Mouse (Mus musculus): ENCODE measurements at regions not wholly inside any gene's neighbourhood (a gene's known extent, or its start where the extent isn't known, plus 50 kb on each side); places are given as distances from the start of the nearest gene placed in this dataset.

DNA sequence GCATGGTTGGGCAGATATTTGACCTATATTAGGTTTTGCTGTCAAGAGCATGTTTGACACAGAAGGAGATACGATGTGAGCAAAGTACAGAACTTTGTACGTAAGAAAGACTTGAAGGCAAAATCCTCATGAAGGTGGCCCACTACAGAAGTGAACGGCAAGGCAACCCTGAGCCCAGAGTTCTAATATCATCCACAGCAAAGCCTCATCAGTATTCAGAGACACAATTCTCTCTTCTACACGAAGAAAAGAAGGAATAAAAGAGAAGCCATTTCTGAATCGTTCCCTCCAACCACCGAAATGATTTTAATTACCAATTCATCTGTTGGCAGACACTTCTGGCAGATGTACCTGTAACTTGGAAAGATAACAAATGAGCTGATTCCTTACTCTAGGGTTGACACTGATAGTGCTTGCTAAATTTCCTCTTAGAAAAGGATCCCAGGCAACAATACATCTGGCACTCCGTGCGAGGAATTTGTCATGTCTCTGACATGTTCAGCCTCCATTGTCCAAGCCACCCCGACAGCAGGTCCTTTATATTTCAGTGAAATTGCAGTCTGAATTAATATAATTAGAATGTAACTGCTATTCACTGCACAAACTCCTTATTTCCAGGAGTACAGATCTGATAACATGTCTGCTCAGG lies 130.3 kb downstream of the Btg1 start:
- no peaks in the 10 kb centered on the region for H3K27me3 ChIP-seq (ENCODE audit: control insufficient read depth, insufficient read depth, low read length)
- WGBS: 53% methylated on average over 9 of the region's 9 CpGs
- H3K4me1 ChIP-seq (ENCODE audit: control insufficient read depth, insufficient read depth, low read length): peaks cover 14% of the 10 kb centered on the region
- TF ChIP-seq CTCF (IDR thresholded peaks at IDR 0.05; ENCODE audit: borderline replicate concordance, insufficient read depth, low read depth, low read length) (no peak), POLR2A (IDR thresholded peaks at IDR 0.05; ENCODE audit: borderline replicate concordance, insufficient read depth, low read length) (no peak)
- DNase-seq: no peak
- no peak overlapping the region for H3K27ac ChIP-seq (ENCODE audit: insufficient read depth, low read length)
- H3K4me3 ChIP-seq (replicated peaks; ENCODE audit: insufficient read depth, low read depth, low read length): no peak overlapping the region

DNA sequence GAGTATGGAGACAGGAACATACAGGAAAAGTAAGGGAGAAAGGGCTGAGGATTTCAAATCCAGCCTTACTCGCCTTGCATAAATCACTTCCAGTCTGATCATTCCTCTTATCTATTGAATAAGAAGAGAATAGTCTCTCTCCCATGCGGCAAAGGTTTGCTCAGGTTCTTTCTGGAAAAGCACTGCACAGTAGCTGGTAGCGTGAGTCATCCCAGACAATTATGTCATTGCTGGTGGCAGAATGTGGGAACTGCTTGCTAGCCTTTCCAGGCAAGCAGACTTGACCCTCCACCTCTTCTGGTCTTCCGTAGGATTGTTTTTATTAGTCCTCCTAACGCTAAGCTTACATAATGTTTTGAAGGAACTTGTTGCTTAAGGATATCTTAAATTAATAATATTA lies 134.1 kb downstream of the Btg1 start:
- 33% methylated on average over 5 of the region's 5 CpGs for WGBS
- TF ChIP-seq POLR2A (IDR thresholded peaks at IDR 0.05; ENCODE audit: borderline replicate concordance, insufficient read depth, low read length): no peak
- TF ChIP-seq CTCF (IDR thresholded peaks at IDR 0.05; ENCODE audit: borderline replicate concordance, insufficient read depth, low read depth, low read length): no peak
- Histone ChIP-seq H3K27ac (ENCODE audit: insufficient read depth, low read length) (no peak overlapping the region; the same call in 1 of the 2 replicates), H3K27me3 (ENCODE audit: control insufficient read depth, insufficient read depth, low read length) (no peaks in the 10 kb centered on the region), H3K4me1 (ENCODE audit: control insufficient read depth, insufficient read depth, low read length) (peaks cover 12% of the 10 kb centered on the region), H3K4me3 (replicated peaks; ENCODE audit: insufficient read depth, low read depth, low read length) (no peak overlapping the region)
- DNase-seq: peak; percentile 60 to 83

DNA sequence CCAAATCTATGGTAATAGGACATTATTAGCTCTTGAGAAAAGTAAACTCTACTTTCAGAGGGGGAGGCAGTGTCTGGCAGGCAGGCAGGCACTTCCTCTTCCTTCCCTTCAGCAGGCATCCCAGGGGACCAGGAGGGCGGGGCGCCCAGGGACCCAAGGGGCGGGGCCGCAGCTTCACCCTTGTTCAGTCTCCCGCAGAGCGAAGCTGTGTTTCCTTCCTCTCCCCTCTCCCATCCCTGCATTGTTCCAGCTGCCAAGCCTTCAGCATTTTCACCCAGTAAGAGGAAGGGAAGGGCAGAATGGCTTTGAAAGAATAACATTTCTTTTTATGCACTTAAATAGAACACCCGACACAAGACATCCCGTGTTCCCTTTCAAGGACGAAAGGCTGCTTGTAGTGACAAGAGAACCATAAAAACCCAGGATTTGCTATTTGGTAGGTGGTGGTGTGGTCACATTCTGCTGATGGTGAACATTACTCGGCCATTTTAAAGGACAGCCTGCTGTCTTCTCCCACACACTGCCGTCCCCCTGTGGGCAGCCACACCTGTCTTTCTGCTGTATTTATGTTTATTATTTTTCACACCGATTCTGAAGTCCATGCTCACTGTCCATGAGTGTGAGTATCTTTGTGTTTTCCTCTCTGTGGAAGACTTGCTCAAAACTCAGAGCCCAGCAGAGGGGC lies 134.9 kb downstream of the Btg1 start:
- peaks cover 12% of the 10 kb centered on the region for H3K4me1 ChIP-seq (ENCODE audit: control insufficient read depth, insufficient read depth, low read length)
- peak; percentile 62 to 66 for DNase-seq
- no peaks in the 10 kb centered on the region for H3K27me3 ChIP-seq (ENCODE audit: control insufficient read depth, insufficient read depth, low read length)
- 0 out of 2 replicates have a peak overlapping the region, but pooled peaks have one; percentile 45 for H3K27ac ChIP-seq (ENCODE audit: insufficient read depth, low read length)
- H3K4me3 ChIP-seq (replicated peaks; ENCODE audit: insufficient read depth, low read depth, low read length): no peak overlapping the region
- TF ChIP-seq CTCF (IDR thresholded peaks at IDR 0.05; ENCODE audit: borderline replicate concordance, insufficient read depth, low read depth, low read length): no peak
- TF ChIP-seq POLR2A (IDR thresholded peaks at IDR 0.05; ENCODE audit: borderline replicate concordance, insufficient read depth, low read length): no peak
- WGBS: 19% methylated on average over 12 of the region's 12 CpGs

DNA sequence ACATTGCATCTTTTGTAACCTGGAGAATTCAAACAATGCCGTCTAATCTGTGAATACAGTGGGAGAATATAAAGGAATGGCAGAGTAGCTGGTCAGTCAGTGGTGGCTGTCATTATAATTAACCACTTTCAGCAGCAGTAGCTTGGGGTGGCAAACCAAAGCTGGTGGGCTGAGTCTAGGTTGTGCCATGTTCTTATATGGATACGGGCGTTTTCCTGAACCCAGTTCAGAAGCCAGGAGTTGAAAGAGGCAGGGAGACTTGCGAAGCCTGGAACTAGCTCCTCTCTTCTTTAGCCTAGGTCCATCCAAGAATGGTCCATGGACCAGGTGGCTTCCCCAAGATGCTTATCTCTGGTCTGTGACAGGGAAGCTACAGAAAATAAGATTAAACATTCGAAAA lies 135.7 kb downstream of the Btg1 start:
- no peak overlapping the region for H3K4me3 ChIP-seq (replicated peaks; ENCODE audit: insufficient read depth, low read depth, low read length)
- DNase-seq: no peak
- TF ChIP-seq CTCF (IDR thresholded peaks at IDR 0.05; ENCODE audit: borderline replicate concordance, insufficient read depth, low read depth, low read length) (no peak), POLR2A (IDR thresholded peaks at IDR 0.05; ENCODE audit: borderline replicate concordance, insufficient read depth, low read length) (no peak)
- H3K4me1 ChIP-seq (ENCODE audit: control insufficient read depth, insufficient read depth, low read length): peaks cover 12% of the 10 kb centered on the region
- 93% methylated on average over 5 of the region's 5 CpGs for WGBS
- H3K27ac ChIP-seq (ENCODE audit: insufficient read depth, low read length): no peak overlapping the region
- H3K27me3 ChIP-seq (ENCODE audit: control insufficient read depth, insufficient read depth, low read length): no peaks in the 10 kb centered on the region

DNA sequence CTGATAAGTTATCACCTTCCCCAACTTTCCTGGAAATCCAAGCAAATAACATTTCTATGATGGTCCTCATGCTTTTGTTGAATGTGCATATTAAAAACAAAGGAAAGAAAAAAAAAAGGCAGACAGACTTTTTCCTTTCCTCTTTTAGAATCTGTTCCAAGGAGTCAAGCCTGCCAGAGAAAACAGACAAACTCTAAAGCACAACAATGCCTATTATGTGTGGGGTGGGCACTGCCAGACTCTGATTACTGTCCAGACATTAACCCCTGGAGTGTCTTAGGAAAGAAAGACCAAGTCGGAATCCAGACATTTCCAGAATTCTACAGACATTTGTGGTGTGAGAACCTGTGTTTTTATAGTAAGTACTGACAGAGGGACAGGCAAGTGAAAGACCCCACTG lies 136.7 kb downstream of the Btg1 start:
- Histone ChIP-seq H3K4me1 (ENCODE audit: control insufficient read depth, insufficient read depth, low read length) (peaks cover 12% of the 10 kb centered on the region), H3K27ac (ENCODE audit: insufficient read depth, low read length) (no peak overlapping the region), H3K27me3 (ENCODE audit: control insufficient read depth, insufficient read depth, low read length) (no peaks in the 10 kb centered on the region), H3K4me3 (replicated peaks; ENCODE audit: insufficient read depth, low read depth, low read length) (no peak overlapping the region)
- no peak for DNase-seq
- WGBS: 56% methylated on average over 1 of the region's 1 CpGs
- TF ChIP-seq CTCF (IDR thresholded peaks at IDR 0.05; ENCODE audit: borderline replicate concordance, insufficient read depth, low read depth, low read length) (no peak), POLR2A (IDR thresholded peaks at IDR 0.05; ENCODE audit: borderline replicate concordance, insufficient read depth, low read length) (no peak)

DNA sequence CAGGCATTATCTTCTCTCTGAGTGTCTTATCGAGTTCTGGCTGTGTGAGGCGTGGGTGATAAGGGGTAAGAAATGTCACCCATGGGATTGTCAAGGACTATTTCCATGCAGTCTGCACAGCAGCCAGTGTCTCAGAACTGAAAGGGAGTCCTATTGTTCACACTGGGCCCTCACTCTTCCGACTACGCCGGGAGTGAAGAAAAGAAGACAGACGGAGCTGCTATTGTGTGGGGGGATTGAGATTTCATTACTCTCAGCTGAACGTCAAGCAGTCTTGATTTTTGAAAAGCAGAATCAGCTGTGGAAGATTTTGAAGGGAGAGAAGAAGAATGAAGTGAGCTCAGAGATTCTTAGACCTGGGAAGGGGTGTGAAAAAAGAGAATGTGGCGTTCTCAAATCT lies 138.9 kb downstream of the Btg1 start:
- H3K4me1 ChIP-seq (ENCODE audit: control insufficient read depth, insufficient read depth, low read length): peaks cover 11% of the 10 kb centered on the region
- TF ChIP-seq POLR2A (IDR thresholded peaks at IDR 0.05; ENCODE audit: borderline replicate concordance, insufficient read depth, low read length) (no peak), CTCF (IDR thresholded peaks at IDR 0.05; ENCODE audit: borderline replicate concordance, insufficient read depth, low read depth, low read length) (no peak)
- WGBS: 71% methylated on average over 8 of the region's 8 CpGs
- no peak overlapping the region for H3K27ac ChIP-seq (ENCODE audit: insufficient read depth, low read length)
- no peak for DNase-seq
- H3K27me3 ChIP-seq (ENCODE audit: control insufficient read depth, insufficient read depth, low read length): no peaks in the 10 kb centered on the region
- no peak overlapping the region for H3K4me3 ChIP-seq (replicated peaks; ENCODE audit: insufficient read depth, low read depth, low read length)

DNA sequence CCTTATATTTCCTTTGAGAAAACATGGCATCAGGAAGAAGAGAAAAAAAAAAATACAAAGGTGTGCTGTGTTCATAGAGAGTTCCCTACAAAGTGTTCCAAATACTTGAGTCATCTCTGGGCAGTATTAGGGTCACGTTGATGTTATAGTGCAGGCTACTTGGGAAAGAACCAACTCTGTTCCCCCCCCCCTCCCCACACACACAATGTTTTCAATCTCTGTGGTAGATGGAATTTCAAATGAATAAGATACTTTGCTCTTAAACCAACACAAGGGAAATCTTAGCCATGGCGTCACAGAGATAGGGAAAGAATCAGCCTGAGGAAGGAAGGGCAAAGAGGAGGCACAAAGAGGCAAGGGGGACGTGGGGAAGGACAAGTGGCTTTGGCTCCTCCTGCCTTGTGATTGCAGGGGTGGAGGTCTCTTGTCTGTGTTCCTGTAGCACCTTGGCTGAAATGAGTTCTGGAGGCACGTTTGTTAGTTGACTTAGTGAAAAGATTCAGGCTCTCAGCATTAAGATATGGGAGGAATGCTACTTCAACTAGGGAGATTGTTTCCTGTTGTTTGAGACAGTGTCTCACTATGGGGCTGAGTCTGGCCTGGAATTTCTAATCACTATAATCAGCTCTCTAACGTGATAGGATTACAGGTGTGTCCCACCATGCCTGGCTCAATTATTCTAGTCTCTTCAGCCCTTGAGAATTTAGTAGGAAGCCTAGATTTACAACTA lies 139.7 kb downstream of the Btg1 start:
- Histone ChIP-seq H3K27me3 (ENCODE audit: control insufficient read depth, insufficient read depth, low read length) (no peaks in the 10 kb centered on the region), H3K4me1 (ENCODE audit: control insufficient read depth, insufficient read depth, low read length) (peaks cover 5% of the 10 kb centered on the region), H3K27ac (ENCODE audit: insufficient read depth, low read length) (no peak overlapping the region), H3K4me3 (replicated peaks; ENCODE audit: insufficient read depth, low read depth, low read length) (no peak overlapping the region)
- no peak for DNase-seq
- WGBS: 80% methylated on average over 5 of the region's 5 CpGs
- TF ChIP-seq CTCF (IDR thresholded peaks at IDR 0.05; ENCODE audit: borderline replicate concordance, insufficient read depth, low read depth, low read length) (no peak), POLR2A (IDR thresholded peaks at IDR 0.05; ENCODE audit: borderline replicate concordance, insufficient read depth, low read length) (no peak)
